Mouse (Mus musculus) ES-Bruce4 (cell line): ENCODE results near the gene Slc39a13. TPM values are rescaled to one million over a fixed set of nuclear protein-coding genes. Genes with fewer than 3 reads are reported as not detected.

ENCODE experiments used
- H3K27ac ChIP-seq: 2 replicates; pipeline ENCODE4 v1.5.1; 2012; ENCODE audit warnings: low read length, inconsistent platforms; ENCODE audit not compliant: insufficient read depth
- H3K27me3 ChIP-seq: 2 replicates; pipeline ENCODE4 v1.6.1; 2012; ENCODE audit warnings: mild to moderate bottlenecking, low read length, inconsistent platforms; ENCODE audit not compliant: control insufficient read depth, poor library complexity, insufficient read depth, severe bottlenecking
- H3K36me3 ChIP-seq: 2 replicates; pipeline ENCODE4 v1.6.1; 2012; ENCODE audit warnings: inconsistent platforms, mild to moderate bottlenecking, low read length, moderate library complexity; ENCODE audit not compliant: control insufficient read depth, poor library complexity, insufficient read depth, severe bottlenecking
- H3K4me1 ChIP-seq: one replicate; pipeline ENCODE4 v1.8.1; 2011; ENCODE audit warnings: low read length; ENCODE audit not compliant: control insufficient read depth, insufficient read depth
- H3K4me3 ChIP-seq: 2 replicates; pipeline ENCODE4 v1.5.1; 2011; ENCODE audit warnings: low read depth, mild to moderate bottlenecking, low read length
- H3K9ac ChIP-seq: 2 replicates; pipeline ENCODE4 v1.6.1; 2012; ENCODE audit warnings: low read depth, mild to moderate bottlenecking, inconsistent platforms; ENCODE audit not compliant: poor library complexity, severe bottlenecking
- H3K9me3 ChIP-seq: replicated peaks from 2 replicates; pipeline ENCODE4 v1.6.1; 2012; ENCODE audit warnings: mild to moderate bottlenecking, low read length, inconsistent platforms; ENCODE audit not compliant: control insufficient read depth, poor library complexity, insufficient read depth, severe bottlenecking
- CTCF ChIP-seq: IDR thresholded peaks from one replicate; pipeline ENCODE4 v1.8.1; 2011; ENCODE audit warnings: low read depth, low read length
- EP300 ChIP-seq: IDR thresholded peaks from 2 replicates; pipeline ENCODE4 v1.6.1; 2011; ENCODE audit warnings: low read depth, low read length; ENCODE audit not compliant: insufficient read depth
- POLR2A ChIP-seq: IDR thresholded peaks from one replicate; pipeline ENCODE4 v1.8.1; 2011; ENCODE audit warnings: low read length; ENCODE audit not compliant: insufficient read depth
- polyA plus RNA-seq: library from polyadenylated mRNA; stranded (reverse); fragments of >200 nt; gene quantifications from 2 replicates; pipeline ENCODE4 v1.2.4, GENCODE M21; 2011; ENCODE audit warnings: low read depth; ENCODE audit not compliant: missing spikeins, insufficient read depth, insufficient read length

Gene Slc39a13
- polyA plus RNA-seq, 1 experiment, result 9.2 TPM

DNA sequence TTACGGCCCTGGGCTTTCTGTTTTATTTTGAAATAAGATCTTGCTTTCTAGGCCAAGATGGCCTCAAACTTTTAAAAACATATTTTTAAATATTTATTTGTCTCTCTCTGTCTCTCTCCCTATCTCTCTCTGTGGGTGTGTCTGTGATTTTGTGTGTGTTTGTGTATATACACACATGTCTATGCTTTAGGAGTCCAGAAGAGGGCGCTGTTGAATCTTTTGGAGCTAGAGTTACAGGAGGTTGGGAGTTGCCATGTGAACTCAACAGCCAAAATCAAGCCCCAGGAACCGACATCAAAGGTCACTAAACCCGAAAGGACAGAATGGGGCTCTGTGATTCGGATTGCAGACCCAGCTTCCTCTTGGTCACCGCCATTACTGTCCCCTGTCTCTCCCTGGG lies 40.2 kb upstream of the Slc39a13 start:
- no peak for TF ChIP-seq CTCF
- TF ChIP-seq POLR2A, result no peak
- no peak for TF ChIP-seq EP300

DNA sequence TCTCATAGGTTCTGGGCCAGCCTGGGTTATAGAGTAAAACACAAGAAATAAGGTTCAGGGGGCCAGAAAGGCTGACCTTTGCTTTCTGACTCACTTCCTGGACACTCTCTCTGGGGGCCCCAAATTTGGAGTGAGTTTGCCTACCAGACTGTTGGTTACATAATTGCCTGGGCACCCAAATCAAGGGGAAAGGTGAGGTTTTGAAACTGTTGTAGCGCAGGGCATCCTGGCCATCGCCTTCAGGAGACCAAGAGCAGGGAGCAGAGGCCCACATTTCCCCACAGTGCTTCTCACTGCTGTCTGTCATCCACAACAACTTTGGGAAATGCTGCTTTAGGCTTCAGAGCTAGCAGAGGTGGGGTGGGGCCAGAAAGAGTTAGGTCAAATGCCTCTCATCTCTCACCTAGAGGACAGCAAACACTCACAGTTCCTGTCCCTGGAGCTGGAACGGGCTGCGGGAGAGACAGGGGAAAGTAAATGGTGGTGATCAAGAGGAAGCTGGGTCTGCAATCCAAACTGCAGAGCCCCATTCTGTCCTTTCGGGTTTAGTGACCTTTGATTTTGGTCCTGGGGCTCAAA lies 39.7 kb upstream of the Slc39a13 start:
- Histone ChIP-seq H3K4me1 (no peaks in the 10 kb centered on the region), H3K27ac (no peak overlapping the region), H3K4me3 (no peak overlapping the region), H3K36me3 (no peaks in the 10 kb centered on the region), H3K9ac (no peak overlapping the region), H3K27me3 (no peaks in the 10 kb centered on the region), H3K9me3 (no peaks in the 10 kb centered on the region)
- TF ChIP-seq EP300 (no peak), POLR2A (no peak)

More for the DNA sequence above, 40.2 kb upstream of the Slc39a13 start:
- Histone ChIP-seq H3K9ac (no peak overlapping the region), H3K4me1 (no peaks in the 10 kb centered on the region), H3K9me3 (no peaks in the 10 kb centered on the region), H3K27me3 (no peaks in the 10 kb centered on the region), H3K36me3 (no peaks in the 10 kb centered on the region), H3K27ac (no peak overlapping the region), H3K4me3 (no peak overlapping the region)

GRCm38 (mm10) chr2:91109241-91109640 lies 39.0 kb upstream of the Slc39a13 start:
- Histone ChIP-seq H3K4me1 (no peaks in the 10 kb centered on the region), H3K27me3 (no peaks in the 10 kb centered on the region), H3K9ac (no peak overlapping the region), H3K4me3 (no peak overlapping the region), H3K9me3 (no peaks in the 10 kb centered on the region), H3K36me3 (no peaks in the 10 kb centered on the region), H3K27ac (no peak overlapping the region)
- TF ChIP-seq EP300, result no peak
- TF ChIP-seq CTCF, result no peak
- TF ChIP-seq POLR2A, result no peak

DNA sequence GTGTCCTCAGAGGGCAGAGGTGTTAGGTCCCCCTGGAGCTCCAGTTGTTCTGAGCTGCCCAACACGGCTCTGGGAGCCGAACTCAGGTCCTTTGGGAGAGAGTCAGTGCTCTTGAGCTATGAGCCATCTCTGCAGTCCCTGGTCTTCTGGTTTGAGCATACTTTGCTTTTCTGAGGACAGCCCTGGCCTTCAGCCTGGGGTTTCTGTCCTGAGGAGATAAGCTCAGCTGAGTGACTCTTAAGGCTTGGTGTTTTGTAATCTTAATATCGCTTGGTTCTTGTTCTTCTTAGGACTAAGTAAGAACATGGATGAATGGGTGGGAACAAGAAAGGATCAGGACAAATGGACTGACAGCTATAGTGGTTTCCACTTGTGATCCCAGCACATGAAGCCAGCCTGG lies 37.9 kb upstream of the Slc39a13 start:
- no peak overlapping the region for H3K4me3 ChIP-seq
- no peaks in the 10 kb centered on the region for H3K4me1 ChIP-seq
- no peaks in the 10 kb centered on the region for H3K27me3 ChIP-seq
- no peaks in the 10 kb centered on the region for H3K36me3 ChIP-seq
- no peak overlapping the region for H3K27ac ChIP-seq
- TF ChIP-seq EP300 (no peak), CTCF (no peak), POLR2A (no peak)
- H3K9ac ChIP-seq, result no peak overlapping the region
- H3K9me3 ChIP-seq, result no peaks in the 10 kb centered on the region

DNA sequence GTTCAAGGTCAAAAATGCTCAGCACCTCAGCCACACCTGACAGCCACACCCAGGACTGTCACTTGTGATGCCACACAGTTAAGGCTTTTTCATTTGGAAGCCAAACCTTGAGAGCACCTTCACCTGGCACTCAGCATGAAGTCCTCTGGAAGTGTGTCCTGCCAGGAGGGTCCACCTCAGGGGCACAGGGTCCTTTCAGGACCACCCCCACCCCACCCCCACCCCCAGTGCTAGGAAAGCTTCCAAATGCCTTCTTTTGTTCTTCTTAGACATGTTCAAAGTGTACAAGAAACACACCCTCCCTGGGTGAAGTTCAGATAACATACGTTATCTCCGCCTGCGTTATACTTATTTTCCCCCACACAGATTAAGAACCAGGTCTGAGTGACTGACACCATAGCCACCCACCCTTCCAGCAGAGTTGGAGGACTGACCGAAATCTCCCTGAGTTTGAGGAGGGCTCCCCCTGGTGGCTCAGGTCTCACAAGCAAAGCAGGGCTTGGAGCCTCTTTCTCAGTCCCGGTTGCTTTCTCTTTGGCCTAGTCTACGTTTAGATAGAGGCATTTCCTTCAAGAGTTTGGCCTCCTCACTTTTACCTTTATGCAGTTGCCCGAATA lies 31.0 kb upstream of the Slc39a13 start:
- H3K27me3 ChIP-seq, result no peaks in the 10 kb centered on the region
- no peaks in the 10 kb centered on the region for H3K4me1 ChIP-seq
- H3K9ac ChIP-seq, result no peak overlapping the region
- TF ChIP-seq EP300 (no peak), CTCF (peak; percentile 90), POLR2A (no peak)
- H3K27ac ChIP-seq, result no peak overlapping the region
- no peaks in the 10 kb centered on the region for H3K36me3 ChIP-seq
- H3K9me3 ChIP-seq, result no peaks in the 10 kb centered on the region
- H3K4me3 ChIP-seq, result no peak overlapping the region

DNA sequence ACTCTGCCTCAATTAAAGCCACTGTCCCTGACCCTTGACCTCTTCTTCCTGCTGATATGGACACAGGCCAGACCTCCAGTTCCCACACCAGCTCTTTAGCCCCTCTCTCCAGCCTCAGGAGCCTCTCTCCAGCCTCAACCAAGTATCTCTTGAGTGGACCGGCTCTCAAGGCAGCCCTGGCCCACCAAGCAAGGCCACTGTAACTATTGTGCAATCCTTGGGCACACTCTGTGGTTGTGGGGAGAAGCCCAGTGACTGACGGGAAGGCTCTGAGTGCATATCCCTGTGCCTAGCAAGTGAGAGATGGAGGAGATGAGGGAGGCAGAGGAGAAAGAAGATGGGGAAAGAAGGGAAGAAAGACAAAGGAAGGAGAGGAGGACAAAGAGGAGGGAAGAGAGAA lies 27.9 kb upstream of the Slc39a13 start:
- H3K27ac ChIP-seq, result no peak overlapping the region
- TF ChIP-seq CTCF (no peak), EP300 (no peak), POLR2A (no peak)
- H3K27me3 ChIP-seq, result no peaks in the 10 kb centered on the region
- H3K9ac ChIP-seq, result no peak overlapping the region
- no peaks in the 10 kb centered on the region for H3K36me3 ChIP-seq
- no peaks in the 10 kb centered on the region for H3K9me3 ChIP-seq
- no peaks in the 10 kb centered on the region for H3K4me1 ChIP-seq
- no peak overlapping the region for H3K4me3 ChIP-seq
